Mouse (Mus musculus) fat pad, adult 2 months (tissue): ENCODE data around the gene Atp5h.
"Not testable (repeated sequence)": the region's sequence is repeated elsewhere in the genome, so short reads cannot be mapped to it uniquely, and the experiment has no call there.

ENCODE experiments used
- DNase-seq: peaks from one replicate; pipeline ENCODE4 v3.0.0-alpha.2; 2011; ENCODE audit warnings: low read depth, low spot score; ENCODE audit errors: extremely low read depth

Atp5h gene

DNA sequence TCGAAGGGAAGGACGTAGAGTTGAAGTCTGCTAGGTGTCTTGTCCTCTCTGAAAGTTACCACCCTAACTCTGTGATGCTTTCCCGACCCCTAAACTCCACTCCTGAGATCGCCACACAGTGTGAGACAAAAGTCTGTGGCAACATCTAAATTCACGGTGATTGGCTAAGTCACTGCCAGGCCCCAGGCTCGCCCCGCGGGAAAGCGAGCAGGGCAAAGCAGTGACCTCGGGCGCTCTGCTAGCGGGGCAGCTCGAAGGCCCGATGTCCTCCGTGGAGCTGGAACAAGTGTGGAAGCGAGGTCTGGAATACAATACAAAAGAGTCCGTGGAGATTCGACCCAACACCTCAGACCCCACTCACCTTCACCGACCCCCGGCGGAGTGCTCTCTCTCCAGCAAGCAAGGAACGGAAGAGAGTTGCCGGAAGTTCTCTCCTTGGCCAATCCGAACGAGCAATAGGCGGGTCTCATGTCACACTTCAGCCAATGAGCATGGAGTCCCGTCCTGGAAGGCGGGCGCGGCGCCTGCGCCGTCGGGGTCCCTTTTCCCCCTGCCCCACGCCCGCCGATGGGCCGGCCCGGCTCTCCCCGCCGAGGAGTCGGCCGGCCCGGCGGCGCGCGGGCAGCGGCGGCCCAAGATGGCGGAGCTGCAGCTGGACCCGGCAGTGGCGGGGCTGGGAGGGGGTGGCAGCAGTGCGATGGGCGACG, at the start of gene Atp5h, which contains the start of gene Kctd2:
Gene Atp5h (minus strand): TSS at position 432 of the 707 bp plus-strand sequence.
Gene Kctd2 (plus strand): TSS at position 598 of the 707 bp plus-strand sequence.
- no peak for DNase-seq

DNA sequence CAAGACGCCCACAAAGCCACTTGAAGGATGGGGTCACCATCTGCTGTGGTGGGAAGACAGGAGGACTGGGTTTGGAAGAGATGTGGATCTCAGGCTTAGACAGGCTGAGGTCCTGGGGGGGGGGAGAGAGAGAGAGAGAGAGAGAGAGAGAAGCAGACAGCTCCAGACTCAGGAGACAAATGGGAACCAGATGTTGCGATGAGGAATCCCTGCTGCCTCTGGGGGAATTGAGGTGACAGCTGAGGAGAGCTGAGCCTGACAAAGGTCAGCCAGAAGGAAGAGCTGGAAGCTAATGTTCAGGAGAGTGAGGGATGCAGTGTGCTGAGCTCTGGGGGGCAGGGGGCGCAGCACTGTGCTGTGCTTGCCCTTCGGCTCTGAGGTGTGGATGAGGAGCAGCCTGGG, 47.5 kb upstream of the Atp5h start:
- DNase-seq: no peak

DNA sequence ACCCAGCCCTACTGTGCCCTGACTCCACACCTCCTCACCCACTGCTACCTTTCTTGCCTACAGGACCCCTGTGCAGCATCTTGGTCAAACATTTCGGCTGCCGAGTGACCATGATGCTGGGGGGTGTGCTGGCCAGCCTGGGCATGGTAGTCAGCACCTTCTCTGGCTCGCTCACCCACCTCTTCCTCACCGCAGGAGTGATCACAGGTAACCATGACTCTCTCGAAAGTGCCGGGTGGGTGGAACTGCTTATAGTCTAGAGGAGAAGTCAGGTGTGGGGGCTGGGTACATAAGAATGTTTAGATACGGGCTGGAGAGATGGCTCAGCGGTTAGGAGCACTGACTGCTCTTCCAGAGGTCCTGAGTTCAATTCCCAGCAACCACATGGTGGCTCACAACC, 45.1 kb upstream of the Atp5h start:
- DNase-seq: no peak

DNA sequence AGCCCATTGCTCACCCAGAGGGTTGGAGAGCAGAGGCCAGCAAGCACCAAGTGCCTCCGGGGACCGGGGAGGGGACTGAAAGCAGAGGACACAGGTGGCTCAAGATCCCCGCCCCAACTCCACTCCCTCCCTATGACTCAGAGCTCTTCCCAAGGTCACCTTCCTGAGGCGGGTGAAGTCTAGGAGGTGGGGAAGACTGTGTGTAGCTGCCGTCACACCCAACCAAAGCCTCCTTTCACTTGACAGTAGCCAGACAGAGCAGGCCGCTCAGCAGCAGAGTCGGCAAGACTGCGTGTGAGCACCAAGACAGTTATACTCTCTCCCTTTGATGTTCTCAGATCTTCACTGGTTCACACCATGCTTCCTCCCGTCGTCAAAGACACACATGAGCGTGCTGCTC, 43.6 kb upstream of the Atp5h start:
- no peak for DNase-seq

DNA sequence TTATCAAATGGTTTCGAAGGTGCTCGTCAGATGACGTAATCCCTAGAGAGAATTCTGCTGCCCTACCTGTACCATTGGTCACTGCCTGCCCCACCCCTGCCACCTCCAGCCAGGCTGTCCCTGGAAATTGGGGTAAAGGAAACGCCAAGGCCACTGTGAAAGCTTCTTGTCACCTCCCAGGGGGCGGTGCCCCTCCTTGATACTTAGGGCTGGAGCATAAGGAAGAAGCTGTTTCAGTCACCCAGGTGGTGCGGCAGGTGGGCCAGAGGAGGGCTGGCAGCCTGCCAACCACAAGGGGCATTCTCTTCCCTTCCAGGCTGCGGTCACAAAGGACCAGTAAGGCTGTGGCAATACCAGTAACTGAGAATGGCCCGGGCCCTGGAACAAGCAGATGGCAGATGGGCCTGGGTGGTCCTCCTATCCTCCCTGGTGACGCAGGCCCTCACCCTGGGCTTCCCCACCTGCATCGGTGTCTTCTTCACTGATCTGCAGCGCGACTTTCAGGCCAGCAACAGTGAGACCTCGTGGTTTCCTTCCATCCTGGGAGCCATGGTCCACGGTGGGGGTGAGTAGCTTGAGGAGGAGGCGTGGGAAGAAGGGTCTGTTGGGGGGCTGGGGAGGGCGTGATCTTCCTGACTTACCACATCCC, 42.6 kb upstream of the Atp5h start, which contains the start of gene Slc16a5:
Gene Slc16a5 (plus strand): TSS at position 232 of the 649 bp plus-strand sequence.
- DNase-seq: no peak

DNA sequence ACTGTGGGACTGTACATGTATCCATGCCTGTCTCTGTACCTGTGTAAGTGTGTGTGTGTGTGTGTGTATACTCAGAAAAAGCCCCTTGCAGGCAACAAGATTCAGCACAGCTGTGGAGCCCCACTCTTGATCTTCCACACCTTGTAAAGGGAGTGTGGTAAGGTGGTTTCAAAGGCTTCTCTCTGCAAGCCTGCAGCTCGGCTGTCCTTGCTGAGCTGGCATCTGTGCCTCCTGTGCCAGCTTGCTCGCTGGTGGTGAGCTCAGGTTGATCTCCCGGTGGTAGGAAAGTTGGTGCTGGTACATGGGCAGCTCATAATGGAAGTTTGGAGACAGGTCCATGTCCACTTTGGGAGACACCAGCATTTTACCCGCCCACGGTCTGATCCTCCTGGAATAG, 42.1 kb upstream of the Atp5h start:
- DNase-seq: no peak

DNA sequence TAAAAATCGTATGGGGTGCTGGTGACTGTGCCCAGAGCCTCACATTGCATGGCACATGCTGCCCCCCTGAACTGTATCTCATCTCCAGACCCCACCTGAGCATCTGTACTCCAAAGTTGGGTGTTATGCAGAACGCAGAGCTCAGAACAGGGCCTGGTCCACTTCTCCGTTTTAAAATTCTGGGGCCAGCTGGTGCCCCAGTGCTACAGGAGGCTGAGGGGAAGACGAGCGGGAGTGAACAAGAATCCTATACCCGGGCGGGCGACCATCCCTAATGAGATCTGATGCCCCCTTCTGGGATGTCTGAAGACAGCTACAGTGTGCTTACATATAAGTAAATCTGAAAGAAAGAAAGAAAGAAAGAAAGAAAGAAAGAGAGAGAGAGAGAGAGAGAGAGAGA, 41.2 kb upstream of the Atp5h start:
- DNase-seq: no peak

DNA sequence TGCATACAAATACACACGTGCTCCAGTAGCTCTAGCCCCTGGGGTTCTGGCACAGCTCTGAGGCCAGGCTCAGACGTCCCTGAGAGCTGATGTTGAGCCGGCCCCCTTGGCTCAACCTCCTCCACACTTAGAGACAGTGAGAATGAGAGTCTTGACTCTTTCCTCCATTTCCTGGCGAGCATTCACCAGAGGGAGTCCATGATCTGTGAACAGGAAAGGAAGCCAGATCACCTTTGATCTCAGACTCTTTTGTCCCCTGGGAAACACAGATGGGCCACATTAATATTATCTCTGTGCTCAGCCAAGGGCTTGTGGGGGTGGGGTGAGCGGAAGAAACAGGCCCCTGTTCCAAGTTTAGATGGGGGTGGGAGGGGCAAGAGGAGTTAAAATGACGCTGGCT, 37.6 kb upstream of the Atp5h start:
- no peak for DNase-seq

DNA sequence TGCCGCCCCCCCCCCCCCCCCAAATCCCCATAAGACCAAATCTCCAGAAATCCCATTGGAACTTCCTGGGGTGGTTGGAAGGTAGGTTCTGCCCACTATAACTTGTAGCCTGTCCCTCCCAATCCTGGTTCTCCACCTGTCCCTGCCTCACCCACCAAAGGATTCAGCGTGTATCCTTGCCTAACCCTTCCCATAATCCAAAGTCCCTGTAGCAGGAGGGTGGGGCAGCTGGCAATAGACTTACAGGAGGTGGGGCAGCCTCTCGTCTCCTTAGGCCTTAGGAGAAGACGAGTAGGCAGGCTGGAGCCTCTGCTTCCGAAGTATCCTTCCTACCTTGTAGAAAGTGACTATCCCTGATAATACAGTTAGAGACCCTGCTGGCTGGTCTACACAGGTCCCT, 36.4 kb upstream of the Atp5h start:
- no peak for DNase-seq

DNA sequence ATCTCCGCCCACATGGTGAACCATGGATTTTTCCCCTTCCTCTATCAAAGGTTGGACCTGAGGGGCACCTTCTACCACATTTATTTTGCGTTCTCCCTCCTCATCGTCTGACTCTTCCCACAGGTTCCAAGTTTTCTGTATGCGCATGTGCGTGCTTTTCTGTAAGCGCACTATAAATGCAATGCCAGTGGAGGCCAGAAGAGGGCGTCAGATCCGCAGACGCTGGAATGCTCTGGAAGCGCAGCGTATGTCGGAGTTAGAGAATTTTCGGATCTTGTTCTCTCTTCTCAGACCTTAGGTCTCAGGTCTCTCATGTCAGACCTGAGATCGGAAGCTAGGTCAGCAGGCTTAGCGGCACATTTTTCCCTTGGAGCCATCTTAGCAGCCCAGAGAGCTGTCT, 35.9 kb upstream of the Atp5h start:
- DNase-seq: no peak

DNA sequence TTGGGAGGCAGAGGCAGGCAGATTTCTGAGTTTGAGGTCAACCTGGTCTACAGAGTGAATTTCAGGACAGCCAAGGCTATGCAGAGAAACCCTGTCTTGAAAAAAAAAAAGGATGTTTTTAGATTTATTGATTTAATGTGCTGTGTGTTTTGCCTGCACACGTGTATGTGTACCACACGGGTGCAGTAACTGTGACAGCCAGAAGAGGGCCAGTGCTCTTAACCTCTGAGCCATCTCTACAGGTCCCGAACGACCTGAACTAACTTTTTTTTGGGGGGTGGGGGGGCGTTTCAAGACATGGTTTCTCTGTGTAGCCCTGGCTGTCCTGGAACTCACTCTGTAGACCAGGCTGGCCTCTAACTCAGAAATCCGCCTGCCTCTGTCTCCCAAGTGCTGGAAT, 35.1 kb upstream of the Atp5h start:
- not testable (repeated sequence) for DNase-seq

DNA sequence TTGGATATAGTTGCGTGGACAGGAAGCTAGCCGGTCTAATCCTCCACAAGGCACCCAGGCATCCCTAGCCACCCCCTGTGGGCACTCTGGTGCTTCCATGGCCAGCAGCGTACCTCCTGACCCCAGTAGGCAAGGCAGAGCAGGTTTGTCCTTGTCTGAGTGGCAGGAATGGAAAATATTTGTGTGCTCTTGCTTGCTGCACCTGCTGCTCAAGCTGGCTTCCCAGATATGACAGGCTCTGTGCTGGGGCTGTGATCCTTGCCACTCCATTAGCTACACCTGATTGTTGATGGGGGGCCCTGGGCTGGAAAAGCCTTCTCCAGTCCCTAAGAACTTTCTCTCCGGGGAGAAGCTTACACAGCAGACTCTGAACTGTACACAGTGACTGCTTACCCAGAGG, 33.5 kb upstream of the Atp5h start:
- DNase-seq: no peak

DNA sequence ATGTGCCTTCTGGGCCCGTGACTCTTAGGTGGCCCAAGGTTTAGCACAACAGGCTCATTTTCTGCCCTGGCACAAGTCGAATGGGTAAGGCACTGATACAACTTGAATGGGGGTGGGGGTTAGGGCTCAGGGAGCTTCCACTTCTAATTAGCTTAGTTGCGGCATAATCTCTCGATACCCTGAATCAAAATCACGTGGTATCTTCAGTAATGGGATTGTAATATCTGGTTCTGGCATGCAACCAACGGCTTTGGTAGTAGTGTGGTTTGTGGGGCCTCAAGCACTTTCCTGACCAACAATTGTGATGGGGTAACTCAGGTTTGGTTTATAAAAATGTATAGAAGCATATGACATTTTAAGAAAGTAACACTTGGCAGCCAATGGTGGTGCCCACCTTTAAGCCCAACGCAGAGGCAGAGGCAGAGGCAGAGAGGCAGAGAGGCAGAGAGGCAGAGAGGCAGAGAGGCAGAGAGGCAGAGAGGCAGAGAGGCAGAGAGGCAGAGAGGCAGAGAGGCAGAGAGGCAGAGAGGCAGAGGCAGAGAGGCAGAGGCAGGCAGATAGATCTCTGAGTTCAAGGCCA, 32.6 kb upstream of the Atp5h start:
- DNase-seq: no peak

DNA sequence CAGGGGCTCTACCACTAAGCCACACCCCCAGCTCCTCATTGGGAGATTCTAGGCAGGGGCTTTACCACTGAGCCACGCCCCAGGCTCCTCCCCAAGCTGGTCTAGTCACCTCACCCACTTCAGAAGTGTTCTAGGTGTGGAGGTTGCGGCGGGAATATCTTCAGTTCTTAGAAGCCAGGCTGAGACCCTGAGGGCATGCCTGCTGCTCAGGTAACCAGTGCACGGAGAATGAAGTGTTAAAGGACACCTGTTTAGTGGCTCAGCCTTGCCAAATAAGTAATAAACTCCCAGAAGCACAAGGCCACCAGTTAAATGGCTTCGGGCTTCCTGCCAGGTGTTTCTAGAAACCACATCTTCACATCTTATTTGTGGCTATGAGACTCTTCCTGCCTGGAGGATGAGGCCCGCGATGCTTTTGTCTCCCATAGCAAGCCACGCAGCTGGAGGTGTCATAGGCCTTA, 32.0 kb upstream of the Atp5h start:
- no peak for DNase-seq

DNA sequence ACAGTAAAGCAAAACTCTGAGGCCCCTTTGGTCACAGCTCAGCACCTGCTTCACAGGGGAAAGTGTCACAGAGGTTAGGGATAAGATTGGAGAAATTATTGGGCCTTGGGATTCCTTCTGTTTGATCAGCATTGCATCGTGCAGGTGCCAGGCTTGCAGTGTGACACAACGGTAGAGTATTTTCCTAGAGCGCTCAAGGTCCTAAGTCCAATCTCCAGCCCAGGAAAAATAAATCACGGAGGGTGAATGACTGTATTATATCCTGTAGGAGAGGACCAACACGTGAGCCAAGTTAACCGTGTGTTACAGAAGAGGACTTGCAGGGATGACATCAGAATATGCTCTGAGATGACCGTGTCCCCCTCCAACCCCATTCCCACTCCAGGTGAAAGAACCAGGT, 30.4 kb upstream of the Atp5h start:
- no peak for DNase-seq

DNA sequence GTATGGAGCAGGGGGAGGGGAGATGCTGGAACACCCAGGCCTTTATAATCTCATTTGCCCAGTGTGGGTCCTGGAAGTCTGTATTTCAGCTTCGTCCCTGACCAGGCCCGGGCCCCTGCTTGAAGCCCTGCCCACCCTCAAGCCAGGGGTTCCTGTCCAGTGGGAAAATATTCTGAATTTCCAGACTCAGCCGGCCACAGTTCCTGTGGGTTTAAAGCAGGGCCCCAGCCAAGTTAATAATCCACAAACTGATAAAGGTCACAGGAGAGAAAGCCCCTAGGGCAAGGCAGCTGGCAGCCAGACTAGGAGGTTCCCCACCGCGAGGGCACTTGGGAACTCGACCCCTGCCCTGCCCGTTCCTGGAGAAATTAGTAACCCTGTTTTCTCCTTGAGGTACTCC, 29.2 kb upstream of the Atp5h start:
- no peak for DNase-seq

DNA sequence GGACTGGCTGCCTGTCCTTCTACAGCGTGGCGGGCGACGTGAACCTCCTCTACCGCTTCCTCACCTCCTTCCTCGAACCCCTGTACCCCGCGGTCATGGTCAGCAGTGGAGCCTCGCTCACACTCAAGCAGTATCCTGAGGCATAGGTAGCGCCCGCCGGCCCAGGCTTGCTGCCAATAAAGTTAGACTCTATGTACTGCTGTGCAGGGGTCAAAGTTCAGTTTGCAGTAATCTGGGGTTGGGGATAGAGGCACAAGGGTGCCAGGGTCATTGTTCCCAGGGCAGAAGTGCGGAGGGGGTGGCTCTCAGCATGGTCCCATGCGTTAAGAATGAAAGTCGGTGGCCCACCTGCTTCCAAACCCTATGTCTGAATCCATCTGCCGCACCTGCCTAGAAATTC, 28.3 kb upstream of the Atp5h start:
- DNase-seq: no peak

DNA sequence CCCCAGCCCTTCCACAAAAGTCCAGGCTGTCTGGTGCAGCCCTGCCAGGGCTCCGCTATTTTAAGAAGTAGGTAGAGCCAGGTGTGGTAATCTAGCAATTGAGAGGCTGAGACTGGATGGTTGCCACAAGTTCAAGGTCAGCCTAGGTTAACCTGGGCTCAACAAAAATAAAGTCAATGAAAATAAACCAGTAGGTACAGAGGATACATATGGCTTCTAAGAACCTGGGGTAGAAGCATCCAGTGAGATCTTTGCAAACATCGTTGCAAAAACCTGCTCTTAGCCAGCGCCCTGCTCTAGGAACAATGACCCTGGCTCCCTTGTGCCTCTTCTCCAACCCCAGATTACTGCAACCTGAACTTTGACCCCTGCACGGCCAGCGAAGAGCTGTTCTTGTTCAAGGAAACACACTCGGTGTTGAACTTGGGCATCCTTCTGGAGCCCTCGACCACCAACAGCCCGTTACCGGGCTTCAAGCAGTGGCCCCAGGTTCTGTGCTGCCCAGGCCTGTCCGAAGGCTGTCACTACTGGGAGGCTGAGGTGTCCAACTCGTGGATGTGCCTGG, 27.6 kb upstream of the Atp5h start:
- no peak for DNase-seq

DNA sequence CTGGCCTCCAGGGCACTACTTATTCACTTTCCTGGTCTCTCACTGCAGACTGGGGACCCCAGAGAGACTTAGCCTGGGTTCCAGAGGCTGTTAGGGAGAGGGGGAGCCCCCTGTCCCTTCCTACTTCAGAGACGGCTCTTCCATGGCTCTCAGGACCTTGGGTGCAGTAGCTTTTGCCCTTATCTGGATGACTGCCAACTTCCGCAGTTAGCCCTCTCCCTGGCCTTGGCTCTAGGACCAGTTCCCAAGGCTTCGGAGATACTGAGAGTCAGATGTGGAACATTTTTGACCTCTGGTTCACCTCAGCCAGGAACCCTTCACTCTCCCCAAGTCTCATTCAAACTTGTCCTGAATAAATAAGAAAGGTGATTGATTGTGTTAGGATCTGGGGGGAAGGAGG, 27.1 kb upstream of the Atp5h start:
- no peak for DNase-seq

DNA sequence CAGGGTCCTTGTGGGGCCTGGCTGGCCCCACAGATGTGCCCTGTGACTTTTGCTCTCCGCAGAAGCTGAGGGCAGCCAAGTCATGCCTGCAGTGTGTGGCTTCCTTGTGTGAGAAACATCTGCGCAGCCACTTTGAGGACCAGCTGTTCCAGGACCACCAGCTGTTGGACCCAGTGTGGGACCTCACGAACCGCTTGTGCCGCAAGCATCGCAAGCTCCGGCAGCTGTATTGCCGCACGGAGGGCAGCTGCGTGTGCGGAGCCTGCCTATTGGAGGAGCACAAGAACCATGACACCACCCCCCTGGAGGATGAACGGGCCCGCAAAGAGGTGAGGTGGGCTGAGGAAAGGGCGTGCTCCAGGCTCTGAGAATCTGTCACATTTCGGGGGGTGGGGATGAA, 21.7 kb upstream of the Atp5h start:
- DNase-seq: no peak

DNA sequence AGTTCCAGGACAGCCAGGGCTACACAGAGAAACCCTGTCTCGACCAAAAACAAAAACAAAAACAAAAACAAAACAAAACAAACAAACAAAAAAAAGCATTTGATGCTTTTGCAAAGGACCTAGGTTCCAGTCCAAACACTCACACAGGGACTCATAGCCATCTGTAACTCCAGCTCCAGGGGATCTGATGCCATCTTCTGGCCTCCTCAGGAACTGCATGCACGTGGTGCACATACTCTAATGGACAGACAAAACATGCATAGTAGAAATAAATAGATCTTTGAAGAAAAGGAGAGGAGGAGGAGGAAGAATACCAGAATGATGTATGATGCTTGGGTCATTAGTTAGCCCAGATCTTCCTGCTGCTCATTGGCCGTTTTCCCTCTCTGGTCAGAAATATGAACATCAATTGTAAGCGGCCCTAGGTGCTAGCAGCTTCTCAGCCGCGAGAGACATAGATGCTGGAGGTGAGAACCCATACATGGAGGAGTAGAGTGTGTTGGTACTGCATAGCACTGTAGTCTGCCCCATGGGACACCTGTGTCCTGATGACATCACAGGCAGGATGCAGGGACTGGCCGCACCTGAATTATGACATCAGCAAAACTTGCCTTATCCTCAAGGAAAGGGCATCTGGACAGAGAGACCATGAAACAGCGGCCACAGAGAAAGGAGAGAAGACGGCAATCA, 20.3 kb upstream of the Atp5h start, which contains the start of gene Trim80:
Gene Trim80 (plus strand): TSS at position 640 of the 690 bp plus-strand sequence.
- DNase-seq: no peak
